Mouse (Mus musculus) neural tube, embryonic 11.5 days (tissue): ENCODE measurements around the gene Arsa. TPM values are rescaled to one million over a fixed set of nuclear protein-coding genes. Genes with fewer than 3 reads are reported as not detected.

Source experiments
- ATAC-seq: fragments of 200-750 bp; cut with Nextera tagmentation; 2 replicates; pipeline ENCODE4 v1.8.0; 2017; ENCODE audit warnings: moderate number of reproducible peaks, mild to moderate bottlenecking, moderate TSS enrichment, moderate library complexity; ENCODE audit not compliant: insufficient read depth, low FRiP score, low TSS enrichment
- DNase-seq: peaks from one replicate; pipeline ENCODE4 v3.0.0-alpha.2; 2015; ENCODE audit warnings: low spot score
- H3K27ac ChIP-seq: fragments of 300-500 bp; sonication (generic); 2 replicates; pipeline ENCODE4 v1.5.1; 2014; ENCODE audit warnings: low read depth, mild to moderate bottlenecking, low read length
- H3K27me3 ChIP-seq: fragments of 300-500 bp; sonication (generic); 2 replicates; pipeline ENCODE4 v1.6.1; 2014; ENCODE audit warnings: mild to moderate bottlenecking, low read length, mixed read lengths; ENCODE audit not compliant: control insufficient read depth, insufficient read depth
- H3K36me3 ChIP-seq: fragments of 300-500 bp; sonication (generic); 2 replicates; pipeline ENCODE4 v1.6.1; 2014; ENCODE audit warnings: mild to moderate bottlenecking, low read length, moderate library complexity, mixed read lengths; ENCODE audit not compliant: control insufficient read depth, insufficient read depth
- H3K4me1 ChIP-seq: fragments of 300-500 bp; sonication (generic); 2 replicates; pipeline ENCODE4 v1.6.1; 2014; ENCODE audit warnings: low read length, mixed read lengths; ENCODE audit not compliant: control insufficient read depth, insufficient read depth
- H3K4me2 ChIP-seq: fragments of 300-500 bp; sonication (generic); 2 replicates; pipeline ENCODE4 v1.6.1; 2014; ENCODE audit warnings: low read depth, mild to moderate bottlenecking, moderate library complexity
- H3K4me3 ChIP-seq: fragments of 300-500 bp; sonication (generic); 2 replicates; pipeline ENCODE4 v1.5.1; 2014; ENCODE audit warnings: low read depth, low read length
- H3K9ac ChIP-seq: fragments of 300-500 bp; sonication (generic); 2 replicates; pipeline ENCODE4 v1.6.1; 2014; ENCODE audit warnings: mild to moderate bottlenecking, low read length
- H3K9me3 ChIP-seq: fragments of 300-500 bp; sonication (generic); 2 replicates; pipeline ENCODE4 v1.6.1; 2016; ENCODE audit warnings: low read length; ENCODE audit not compliant: control insufficient read depth
- WGBS: fragments of 180-500 bp; shearing (Covaris S2); extraction: QIAGEN DNeasy Blood & Tissue Kit; methylation state at CpG from one replicate; pipeline ENCODE4 v1.1.7; 2014; 5-methylcytosine and 5-hydroxymethylcytosine counted together
- polyA plus RNA-seq: library from polyadenylated mRNA; unstranded; fragments of >200 nt; fragmentation: Nextera tagmentation; extraction: Ambion mirVana; gene quantifications from 2 replicates; pipeline ENCODE4 v1.2.1, GENCODE M21; 2014

Arsa gene
- polyA plus RNA-seq: 10.3 and 10.8 TPM in 2 replicates

GRCm38 (mm10) chr15:89477091-89477491 is at the start of gene Arsa:
Arsa (minus strand) TSS chr15:89477425.
- no peak for DNase-seq
- no peaks in the 10 kb centered on the region for H3K36me3 ChIP-seq
- H3K4me1 ChIP-seq: peaks cover 10% of the 10 kb centered on the region
- H3K4me2 ChIP-seq: peak within 1 kb of the TSS; percentile 78
- H3K9ac ChIP-seq: peak within 1 kb of the TSS; percentile 62
- WGBS: 34% methylated on average over 9 of the region's 9 CpGs
- H3K9me3 ChIP-seq: no peaks in the 10 kb centered on the region
- no peaks in the 10 kb centered on the region for H3K27me3 ChIP-seq
- H3K4me3 ChIP-seq: peak within 1 kb of the TSS; percentile 55
- H3K27ac ChIP-seq: no peak within 1 kb of the TSS
- no peak for ATAC-seq

GRCm38 (mm10) chr15:89526776-89527325 is 49.6 kb upstream of the Arsa start:
- H3K4me3 ChIP-seq: no peak overlapping the region
- H3K27me3 ChIP-seq: peaks cover 21% of the 10 kb centered on the region
- H3K4me2 ChIP-seq: no peak overlapping the region
- no peaks in the 10 kb centered on the region for H3K4me1 ChIP-seq
- no peak for DNase-seq
- 92% methylated on average over 19 of the region's 19 CpGs for WGBS
- H3K9ac ChIP-seq: no peak overlapping the region
- H3K9me3 ChIP-seq: no peaks in the 10 kb centered on the region
- H3K36me3 ChIP-seq: no peaks in the 10 kb centered on the region
- no peak overlapping the region for H3K27ac ChIP-seq
- no peak for ATAC-seq

DNA sequence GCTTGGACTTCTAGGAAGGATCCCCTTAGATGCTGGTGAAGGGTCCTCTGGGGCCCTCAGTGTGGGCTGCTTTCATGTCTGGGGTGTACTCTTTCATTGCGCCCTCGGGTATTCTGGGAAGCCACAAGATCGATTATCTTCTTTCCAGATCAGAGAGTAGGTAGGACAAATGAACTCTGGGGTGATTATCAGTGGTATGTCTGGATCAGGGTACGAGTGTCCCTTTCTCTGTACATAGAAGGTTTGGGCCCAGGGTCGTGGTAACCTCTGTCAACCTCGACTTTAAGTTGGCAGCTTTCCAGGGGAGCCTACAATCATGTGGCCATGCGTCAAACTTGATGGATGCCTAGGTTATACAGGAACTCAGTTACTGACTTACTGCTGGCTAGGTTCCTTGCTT is 48.7 kb upstream of the Arsa start:
- ATAC-seq (no peak), DNase-seq (no peak)
- Histone ChIP-seq H3K36me3 (no peaks in the 10 kb centered on the region), H3K27ac (no peak overlapping the region), H3K4me3 (no peak overlapping the region), H3K4me2 (no peak overlapping the region), H3K9me3 (no peaks in the 10 kb centered on the region), H3K4me1 (no peaks in the 10 kb centered on the region), H3K9ac (no peak overlapping the region), H3K27me3 (peaks cover 21% of the 10 kb centered on the region)
- 80% methylated on average over 7 of the region's 7 CpGs for WGBS

- Histone ChIP-seq H3K4me2 (no peak overlapping the region), H3K9me3 (no peaks in the 10 kb centered on the region), H3K4me1 (no peaks in the 10 kb centered on the region), H3K27me3 (peaks cover 21% of the 10 kb centered on the region), H3K9ac (no peak overlapping the region), H3K4me3 (no peak overlapping the region), H3K27ac (no peak overlapping the region), H3K36me3 (no peaks in the 10 kb centered on the region)
- no peak for ATAC-seq
- 86% methylated on average over 8 of the region's 8 CpGs for WGBS
- no peak for DNase-seq
Observed at GRCm38 (mm10) chr15:89525464-89525863, 48.2 kb upstream of the Arsa start.

DNA sequence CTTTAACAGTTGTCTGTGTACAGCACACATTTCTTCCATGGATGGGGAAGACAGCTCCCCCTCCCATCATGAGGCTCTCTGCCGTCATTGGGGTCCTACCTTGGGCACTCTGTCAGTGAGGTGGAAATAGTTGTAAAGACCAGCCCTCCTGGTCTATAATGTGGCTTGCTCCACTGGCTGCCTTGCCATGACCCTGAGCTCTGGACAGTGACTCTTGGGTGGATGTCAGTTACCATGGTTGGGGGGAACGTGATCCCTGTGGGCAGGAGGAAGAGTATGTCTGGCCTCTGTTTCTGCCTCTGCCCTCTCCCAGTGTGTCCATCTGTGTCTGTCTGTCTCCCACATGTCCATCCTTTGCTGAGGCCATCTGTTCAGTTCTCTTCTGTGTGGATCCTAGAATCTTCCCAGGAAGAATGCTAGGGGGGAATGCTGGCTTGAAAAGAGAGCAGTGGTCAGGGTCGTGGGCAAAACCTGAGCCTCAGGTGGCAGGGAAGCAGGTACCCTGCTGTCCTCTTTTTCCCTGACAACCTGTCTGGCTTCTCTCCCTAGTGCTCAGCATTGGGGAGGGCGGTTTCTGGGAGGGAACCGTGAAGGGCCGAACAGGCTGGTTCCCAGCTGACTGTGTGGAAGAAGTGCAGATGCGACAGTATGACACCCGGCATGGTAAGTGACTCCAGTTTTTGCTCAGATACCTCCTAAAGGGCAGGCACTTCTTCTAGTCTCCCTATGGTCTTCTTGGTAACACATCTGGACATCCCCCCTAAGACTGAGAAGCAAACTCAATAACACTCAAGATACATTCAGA is 47.6 kb upstream of the Arsa start:
- no peak for DNase-seq
- Histone ChIP-seq H3K4me3 (peak overlapping the region; percentile 52), H3K4me1 (no peaks in the 10 kb centered on the region), H3K27me3 (peaks cover 21% of the 10 kb centered on the region), H3K27ac (no peak overlapping the region), H3K9me3 (no peaks in the 10 kb centered on the region), H3K4me2 (peak overlapping the region; percentile 87), H3K36me3 (no peaks in the 10 kb centered on the region), H3K9ac (no peak overlapping the region)
- ATAC-seq: no peak
- 66% methylated on average over 8 of the region's 8 CpGs for WGBS

DNA sequence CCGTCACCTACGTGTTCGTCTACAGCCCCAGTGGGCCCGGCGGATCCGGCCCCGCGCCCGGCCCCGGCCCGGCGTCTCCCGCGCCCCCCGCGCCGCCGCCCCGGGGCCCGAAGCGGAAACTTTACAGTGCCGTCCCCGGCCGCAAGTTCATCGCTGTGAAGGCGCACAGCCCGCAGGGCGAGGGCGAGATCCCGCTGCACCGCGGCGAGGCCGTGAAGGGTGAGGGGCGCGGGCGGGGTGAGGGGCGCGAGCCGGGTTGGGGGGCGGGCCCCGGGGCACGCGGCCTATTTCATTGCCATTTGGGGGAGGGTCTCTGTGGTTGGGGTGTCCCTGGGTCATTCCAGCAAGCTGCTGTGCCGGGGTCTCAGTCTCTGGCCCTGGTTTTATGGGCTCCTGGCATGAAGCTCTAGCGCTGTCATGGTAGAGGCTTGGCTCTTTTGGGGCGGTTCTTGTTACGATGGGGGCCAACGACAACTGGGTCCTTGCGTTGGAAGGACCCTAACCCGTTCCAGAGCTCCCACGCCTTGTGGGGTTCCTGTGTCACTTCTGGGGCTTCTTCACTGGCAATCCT is 46.9 kb upstream of the Arsa start:
- Histone ChIP-seq H3K27me3 (peaks cover 21% of the 10 kb centered on the region), H3K4me3 (peak overlapping the region; percentile 52), H3K9ac (peak overlapping the region; percentile 41; the same call in 1 of the 2 replicates), H3K9me3 (no peaks in the 10 kb centered on the region), H3K27ac (no peak overlapping the region), H3K4me2 (peak overlapping the region; percentile 87), H3K4me1 (no peaks in the 10 kb centered on the region), H3K36me3 (no peaks in the 10 kb centered on the region)
- DNase-seq (peak; percentile 28), ATAC-seq (no peak)
- WGBS: 3% methylated on average over 31 of the region's 52 CpGs

DNA sequence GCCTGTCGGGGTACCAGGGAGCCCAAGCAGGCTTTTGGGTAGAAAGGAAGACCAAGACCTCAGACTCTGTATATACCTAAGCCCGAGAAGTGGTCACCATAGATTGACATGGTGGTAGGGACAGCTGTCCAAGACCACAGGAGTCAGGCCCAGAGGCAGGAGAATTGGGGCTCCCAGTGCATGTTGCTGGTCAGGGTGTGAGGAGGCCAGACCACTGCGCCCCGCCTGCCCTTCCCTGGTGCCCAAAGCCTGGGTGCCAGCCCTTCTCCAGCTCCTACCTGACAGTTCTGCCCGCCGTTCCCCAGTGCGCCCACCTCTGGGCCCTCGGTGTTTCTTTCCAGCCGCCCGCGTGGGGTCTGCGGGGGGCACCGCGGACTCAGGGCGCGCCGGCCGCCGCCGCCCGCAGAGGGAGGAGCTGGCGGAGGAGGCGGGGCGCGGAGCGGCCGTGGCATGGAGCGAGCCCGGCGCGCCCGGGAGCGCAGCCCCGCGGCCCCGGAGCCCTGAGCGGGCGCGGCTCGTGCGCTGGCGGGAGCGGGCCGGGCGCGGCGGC is 46.1 kb upstream of the Arsa start:
- no peaks in the 10 kb centered on the region for H3K9me3 ChIP-seq
- WGBS: 19% methylated on average over 12 of the region's 47 CpGs
- no peak overlapping the region; the same call in 1 of the 2 replicates for H3K9ac ChIP-seq
- peak overlapping the region; percentile 87 for H3K4me2 ChIP-seq
- H3K36me3 ChIP-seq: no peaks in the 10 kb centered on the region
- DNase-seq (peak; percentile 45), ATAC-seq (no peak; the same call in 1 of the 2 replicates)
- H3K4me1 ChIP-seq: no peaks in the 10 kb centered on the region
- H3K27me3 ChIP-seq: peaks cover 21% of the 10 kb centered on the region
- no peak overlapping the region for H3K27ac ChIP-seq
- H3K4me3 ChIP-seq: peak overlapping the region; percentile 52

GRCm38 (mm10) chr15:89522566-89523282 is 45.5 kb upstream of the Arsa start:
- Histone ChIP-seq H3K9ac (no peak overlapping the region), H3K4me3 (peak overlapping the region; percentile 52), H3K4me2 (peak overlapping the region; percentile 87), H3K9me3 (no peaks in the 10 kb centered on the region), H3K4me1 (no peaks in the 10 kb centered on the region), H3K27ac (no peak overlapping the region), H3K27me3 (peaks cover 21% of the 10 kb centered on the region), H3K36me3 (no peaks in the 10 kb centered on the region)
- DNase-seq: no peak
- 83% methylated on average over 10 of the region's 10 CpGs for WGBS
- no peak for ATAC-seq
